Mouse (Mus musculus): Measurements from ENCODE around the gene Slc34a1.
"Not testable (repeated sequence)": the region's sequence is repeated elsewhere in the genome, so short reads cannot be mapped to it uniquely, and the experiment has no call there.

Slc34a1 gene

GRCm38 (mm10) chr13:55404853-55405782 lies 7.1 kb downstream of the Slc34a1 start:
- peak; percentile 76 for DNase-seq

GRCm38 (mm10) chr13:55405783-55406390 lies 7.9 kb downstream of the Slc34a1 start:
- DNase-seq, result no peak

- DNase-seq, result peak; percentile 48
These were observed 9.4 kb downstream of the Slc34a1 start for GRCm38 (mm10) chr13:55407341-55407740.

GRCm38 (mm10) chr13:55408546-55409120 lies 10.6 kb downstream of the Slc34a1 start:
- peak; percentile 64 for DNase-seq

- DNase-seq, result peak; percentile 67
These were observed 13.8 kb downstream of the Slc34a1 start for GRCm38 (mm10) chr13:55411826-55412225.

GRCm38 (mm10) chr13:55412643-55413307 lies 14.8 kb downstream of the Slc34a1 start:
- peak; percentile 58 for DNase-seq

GRCm38 (mm10) chr13:55413333-55413732 lies 15.3 kb downstream of the Slc34a1 start:
- peak; percentile 42 for DNase-seq

- peak; percentile 95 for DNase-seq
These were observed 16.9 kb downstream of the Slc34a1 start, which contains the start of gene Pfn3 for GRCm38 (mm10) chr13:55414743-55415380. Pfn3 (minus strand) TSS chr13:55415232.

- DNase-seq, result peak; percentile 89
These were observed 20.0 kb downstream of the Slc34a1 start for GRCm38 (mm10) chr13:55418004-55418403.

- DNase-seq, result peak; percentile 33
These were observed 21.2 kb downstream of the Slc34a1 start for GRCm38 (mm10) chr13:55419142-55419541.

- no peak for DNase-seq
These were observed 22.3 kb downstream of the Slc34a1 start for GRCm38 (mm10) chr13:55420018-55420932.

GRCm38 (mm10) chr13:55420933-55421800 lies 23.2 kb downstream of the Slc34a1 start:
- peak; percentile 71 for DNase-seq

GRCm38 (mm10) chr13:55426613-55427012 lies 28.6 kb downstream of the Slc34a1 start, which contains the start of gene F12:
F12 (minus strand) TSS chr13:55426793.
- no peak for DNase-seq

GRCm38 (mm10) chr13:55429226-55429888 lies 31.4 kb downstream of the Slc34a1 start:
- peak; percentile 78 for DNase-seq

GRCm38 (mm10) chr13:55430566-55430965 lies 32.6 kb downstream of the Slc34a1 start:
- DNase-seq, result no peak

- no peak for DNase-seq
These were observed 34.1 kb downstream of the Slc34a1 start for GRCm38 (mm10) chr13:55431889-55432685.

- DNase-seq, result not testable (repeated sequence)
These were observed 39.2 kb downstream of the Slc34a1 start for GRCm38 (mm10) chr13:55437111-55437629.

- DNase-seq, result no peak
These were observed 45.9 kb downstream of the Slc34a1 start for GRCm38 (mm10) chr13:55443799-55444285.
